Mouse (Mus musculus) heart, adult 18-20 months (tissue): Measurements from ENCODE around the gene Fam240b. TPM values are rescaled to one million over a fixed set of nuclear protein-coding genes. Genes with fewer than 3 reads are reported as not detected.
"Not testable (repeated sequence)": the region's sequence is repeated elsewhere in the genome, so short reads cannot be mapped to it uniquely, and the experiment has no call there.

Source experiments
- DNase-seq, 2 experiments: peaks; one replicate each; pipeline ENCODE4 v3.0.0; 2021 to 2022; ENCODE audit warnings: mixed read lengths in 1 of 2
- long read RNA-seq, 2 experiments: library from polyadenylated mRNA; stranded (forward); transcript quantifications; one replicate each; pipeline ENCODE4 v2.0.0; 2021
- total RNA-seq, 2 experiments: library from RNA; stranded (reverse); gene quantifications; 2 replicates each; pipeline ENCODE4 v1.2.3; 2021

The Fam240b gene
- total RNA-seq = not detected
- long read RNA-seq, experiment 1 = 0 reads
- long read RNA-seq, experiment 2 = 0 reads

DNA sequence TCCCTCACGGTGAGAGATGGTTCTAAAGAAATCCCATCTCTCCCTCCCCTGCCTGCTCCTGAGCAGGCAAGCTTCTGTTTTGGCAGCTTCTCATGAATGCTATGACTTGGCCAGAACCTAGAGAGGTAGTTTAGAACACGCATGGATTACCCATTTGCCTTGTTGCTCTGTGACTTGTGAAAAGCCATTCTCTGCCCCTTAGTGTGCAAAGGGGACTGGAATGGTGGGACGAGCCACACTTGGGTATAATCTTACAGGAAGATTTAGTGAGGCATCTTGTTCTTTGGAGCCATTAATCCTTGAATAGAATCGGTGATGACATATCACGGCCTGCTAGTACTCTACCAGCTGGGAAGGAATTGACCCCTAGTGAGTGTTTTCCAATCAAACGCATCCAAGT is at the start of gene Fam240b:
Gene Fam240b (minus strand): TSS at position 101 of the 400 bp plus-strand sequence.
- DNase-seq = no peak

DNA sequence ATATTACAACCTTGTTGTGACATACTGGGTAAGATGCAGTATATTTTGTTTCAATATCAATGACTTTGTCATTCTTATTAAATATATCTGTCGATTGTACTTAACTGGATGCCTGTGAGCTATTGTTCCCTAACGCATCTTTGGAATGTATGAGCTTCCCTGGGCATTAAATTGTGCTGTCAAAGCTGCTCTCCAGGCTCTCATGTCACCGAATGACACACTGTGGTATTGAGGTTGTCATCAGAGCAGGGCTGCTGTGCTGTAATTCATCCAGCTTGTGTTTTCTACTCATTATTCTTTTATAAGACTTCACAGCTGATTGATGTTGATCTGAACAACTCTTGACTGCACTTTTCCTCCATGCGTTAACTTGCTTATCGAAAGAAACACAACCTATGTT is 32.5 kb upstream of the Fam240b start:
- no peak for DNase-seq

DNA sequence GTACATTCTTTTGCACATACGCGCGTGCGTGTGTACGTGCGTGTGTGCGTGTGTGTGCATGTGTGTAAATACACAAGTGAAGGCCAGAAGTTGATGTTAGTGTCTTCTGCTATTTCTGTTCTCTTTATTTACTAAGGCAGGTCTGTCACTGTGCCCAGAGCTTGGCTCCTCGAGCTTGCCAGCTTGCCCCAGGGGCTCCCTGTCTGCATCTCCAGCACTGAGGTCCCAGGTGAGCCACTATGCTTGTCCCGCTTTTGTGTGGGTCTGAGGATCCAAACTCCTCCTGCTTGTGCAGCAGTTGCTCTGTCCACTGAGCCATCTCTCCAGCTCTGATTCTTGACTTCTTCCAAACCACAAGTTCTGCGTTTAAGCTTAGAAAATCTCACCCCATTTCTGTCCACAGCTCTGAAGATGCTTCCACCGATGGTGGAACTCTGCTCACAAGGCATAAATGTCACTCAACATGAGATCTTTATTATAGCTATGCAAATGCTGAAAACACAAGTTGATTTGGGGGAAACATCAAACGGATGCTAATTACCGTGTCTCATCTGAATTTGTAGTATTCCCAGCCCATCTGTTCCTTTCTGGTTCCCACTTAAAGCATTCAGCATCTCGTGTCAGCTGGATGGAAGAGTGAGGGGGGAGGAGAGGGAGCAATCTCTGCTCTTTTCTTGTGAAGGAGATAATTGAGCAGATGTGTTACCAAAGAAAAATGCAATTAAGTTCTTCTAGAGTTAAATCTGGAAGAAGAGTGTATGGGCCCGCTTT is 29.1 kb upstream of the Fam240b start:
- no peak for DNase-seq

DNA sequence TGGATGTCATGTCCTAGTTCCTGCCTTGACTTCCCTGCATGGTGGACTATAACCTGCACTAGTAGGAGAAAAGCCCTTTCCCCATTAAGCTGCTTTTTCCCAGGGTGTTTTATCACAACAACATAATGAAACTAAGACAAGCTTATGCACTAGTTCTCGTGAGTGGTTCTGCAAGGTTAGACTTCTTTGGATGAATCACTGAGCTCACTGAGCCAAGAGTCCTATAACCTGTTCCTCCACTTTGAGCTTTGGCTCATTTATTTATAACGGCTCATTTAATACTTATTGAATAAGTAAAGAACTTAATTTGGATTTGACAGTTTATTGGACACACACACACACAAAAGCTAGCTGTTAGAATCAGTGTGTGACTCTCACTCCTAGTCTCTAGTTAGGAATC is 16.7 kb upstream of the Fam240b start:
- DNase-seq = no peak

DNA sequence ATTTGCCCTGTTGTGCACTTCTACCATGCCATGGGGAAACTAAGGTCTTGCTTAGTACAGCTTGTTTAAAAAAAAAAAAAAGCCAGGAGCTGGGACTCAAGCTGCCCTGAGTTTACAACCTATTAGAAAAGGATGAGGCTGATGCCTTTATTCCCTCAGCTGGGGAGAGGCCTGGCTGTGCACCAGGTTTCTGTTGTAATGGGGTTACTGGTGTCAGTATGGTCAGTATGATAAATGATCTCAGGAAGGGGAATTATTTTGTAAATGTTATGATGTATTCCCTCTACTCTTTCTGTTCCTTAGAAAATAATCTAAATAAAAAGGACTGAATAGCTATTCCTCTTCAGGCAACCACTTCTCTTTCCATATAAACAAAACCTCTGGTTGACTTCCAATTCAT is 14.0 kb upstream of the Fam240b start:
- no peak for DNase-seq

DNA sequence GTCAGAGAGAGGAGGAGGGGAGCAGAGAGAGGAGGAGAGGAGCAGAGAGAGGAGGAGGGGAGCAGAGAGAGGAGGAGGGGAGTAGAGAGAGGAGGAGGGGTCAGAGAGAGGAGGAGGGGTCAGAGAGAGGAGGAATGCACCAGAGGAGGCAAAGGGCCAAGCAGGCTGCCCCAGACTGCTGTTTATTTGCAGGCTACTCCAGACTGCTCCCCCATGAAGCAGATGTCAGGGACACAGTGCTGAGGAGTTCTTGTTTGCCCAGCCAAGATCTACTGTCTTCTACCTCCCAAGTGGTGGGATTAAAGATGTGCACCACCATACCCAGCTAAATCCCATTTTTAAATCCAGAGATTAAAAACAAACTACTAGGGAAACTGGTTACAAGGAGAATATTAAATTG is 9.8 kb upstream of the Fam240b start:
- no peak for DNase-seq

DNA sequence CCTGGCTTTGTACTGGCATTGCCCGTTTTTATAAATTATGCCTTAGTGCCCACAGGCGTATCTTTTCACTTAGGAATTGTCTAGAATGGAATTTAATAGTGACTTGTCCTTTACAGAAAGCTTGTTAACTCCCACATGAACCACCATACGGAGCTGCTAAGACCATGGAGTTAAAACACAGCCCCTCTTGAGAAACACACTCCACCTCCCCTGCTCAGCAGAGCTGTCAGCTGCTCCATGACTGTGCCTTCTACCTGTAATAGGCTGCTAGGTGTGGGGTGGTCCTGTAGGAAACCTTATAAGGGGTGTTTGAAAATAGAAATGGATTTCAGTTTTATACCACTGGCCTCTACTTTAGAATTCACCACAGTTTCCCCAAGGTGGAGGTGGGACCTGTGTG is 5.2 kb upstream of the Fam240b start:
- no peak for DNase-seq

DNA sequence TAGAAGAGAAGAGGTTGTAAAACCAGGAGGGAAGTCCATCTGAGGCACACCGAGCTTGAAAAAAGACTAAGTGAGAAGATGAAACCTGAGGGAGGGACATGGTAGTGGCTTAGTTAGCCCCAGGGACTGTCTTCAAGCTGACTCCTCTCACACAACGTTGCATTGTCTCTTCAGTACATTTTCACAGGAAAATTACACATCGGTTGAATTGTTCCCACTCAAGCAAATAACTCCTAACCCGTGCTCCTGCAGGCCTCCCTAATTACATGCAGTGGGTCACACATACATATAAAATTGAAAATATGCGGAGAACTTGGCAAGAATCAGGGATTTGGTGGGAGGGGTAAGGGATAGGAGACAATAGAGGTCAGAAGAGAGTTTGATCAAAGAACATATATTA is 4.0 kb downstream of the Fam240b start:
- DNase-seq = no peak

DNA sequence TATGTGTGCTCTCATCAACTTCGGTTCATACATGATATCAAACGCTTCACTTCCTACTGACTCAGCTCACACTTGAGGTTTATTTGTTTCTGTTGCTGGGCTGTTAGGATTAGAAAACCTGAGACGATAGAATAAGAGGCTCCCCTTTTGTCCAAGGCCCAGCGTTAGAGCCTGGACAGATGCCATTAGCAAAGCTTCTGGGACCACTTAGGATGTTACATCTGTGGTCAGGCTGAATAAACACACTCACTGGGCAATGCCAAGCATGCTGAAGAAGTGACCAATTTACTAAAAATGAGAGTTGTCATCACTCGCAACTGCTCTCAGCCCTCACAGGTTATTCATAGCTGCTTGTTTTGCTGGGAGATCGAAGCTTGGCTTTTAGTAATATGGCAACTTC is 7.7 kb downstream of the Fam240b start:
- DNase-seq = no peak

DNA sequence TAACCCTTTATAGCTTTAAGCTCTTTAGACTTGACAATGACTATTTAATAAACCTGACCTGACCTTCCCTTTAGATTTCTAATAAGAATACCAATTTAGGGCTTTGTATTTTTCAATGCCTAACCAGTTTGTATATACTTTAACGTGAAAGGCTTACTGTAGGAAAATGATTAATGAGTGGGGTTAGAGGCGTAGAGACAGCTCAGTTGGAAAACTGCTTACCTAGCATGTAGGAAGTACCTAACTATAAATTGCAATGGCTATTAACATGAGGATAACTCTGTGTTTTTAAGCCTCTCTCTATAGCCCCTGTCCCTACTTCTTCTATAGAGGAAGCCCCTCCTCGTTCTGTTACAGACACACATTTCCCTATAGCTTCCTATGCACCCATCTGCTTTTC is 17.6 kb downstream of the Fam240b start:
- DNase-seq = no peak

DNA sequence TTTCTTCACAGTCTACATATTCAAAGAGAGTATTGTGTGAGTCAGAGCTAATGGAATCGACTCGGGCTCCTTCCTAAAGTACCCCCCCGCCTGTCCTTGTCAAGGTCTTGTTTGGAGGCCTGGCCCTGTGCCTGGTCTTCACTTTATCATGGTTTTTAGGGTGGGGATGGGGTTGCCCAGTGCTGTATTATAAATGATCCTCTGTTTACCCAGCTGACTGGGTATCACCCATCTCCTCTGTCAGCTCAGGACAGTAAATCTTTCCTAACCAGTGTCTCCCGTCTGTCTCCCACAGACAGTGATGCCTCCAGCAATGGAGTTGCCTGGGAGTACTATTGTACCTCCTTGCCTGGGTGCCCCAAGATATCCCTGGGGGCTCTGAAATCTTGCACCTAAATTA is 19.6 kb downstream of the Fam240b start:
- DNase-seq = no peak

DNA sequence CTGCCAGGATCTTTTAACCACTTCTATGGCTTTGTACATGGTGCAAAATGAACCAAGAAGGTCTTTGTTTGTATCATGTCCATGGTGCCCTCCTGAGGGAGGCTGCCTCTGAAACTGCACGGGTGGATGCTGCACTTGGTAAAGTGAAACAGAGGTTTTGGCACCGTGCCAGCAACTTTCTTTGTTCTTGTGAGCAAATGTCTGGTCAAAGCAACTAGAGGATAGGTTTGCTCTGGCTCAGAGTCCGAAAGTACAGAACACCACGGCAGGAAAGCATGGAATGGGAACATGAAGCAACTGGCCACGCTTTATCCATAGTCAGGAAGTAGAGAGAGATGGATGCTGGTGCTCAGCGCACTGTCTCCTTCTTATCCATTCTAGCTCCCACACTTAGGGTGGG is 29.7 kb downstream of the Fam240b start:
- peak in 1 of 2 experiments; percentile 19 for DNase-seq

DNA sequence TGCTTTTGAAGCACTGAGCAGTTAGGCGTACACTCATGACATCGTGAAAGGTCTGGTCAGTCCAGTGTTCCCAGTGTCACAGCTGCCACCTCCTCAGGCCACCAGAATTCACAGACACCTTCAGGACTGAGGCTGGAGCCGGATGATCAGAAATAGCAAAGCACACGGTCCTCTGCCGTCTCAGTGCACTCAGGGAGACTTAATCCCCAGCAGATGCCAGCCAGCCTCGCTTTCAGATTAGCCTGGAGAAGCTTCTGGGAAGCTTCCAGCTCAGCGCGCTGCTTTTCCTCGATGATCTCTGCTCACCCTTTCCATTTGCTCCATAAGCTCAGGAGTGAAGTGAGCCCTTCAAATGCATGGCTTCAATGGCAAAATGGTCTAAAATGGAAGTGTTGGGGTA is 32.4 kb downstream of the Fam240b start:
- no peak for DNase-seq

DNA sequence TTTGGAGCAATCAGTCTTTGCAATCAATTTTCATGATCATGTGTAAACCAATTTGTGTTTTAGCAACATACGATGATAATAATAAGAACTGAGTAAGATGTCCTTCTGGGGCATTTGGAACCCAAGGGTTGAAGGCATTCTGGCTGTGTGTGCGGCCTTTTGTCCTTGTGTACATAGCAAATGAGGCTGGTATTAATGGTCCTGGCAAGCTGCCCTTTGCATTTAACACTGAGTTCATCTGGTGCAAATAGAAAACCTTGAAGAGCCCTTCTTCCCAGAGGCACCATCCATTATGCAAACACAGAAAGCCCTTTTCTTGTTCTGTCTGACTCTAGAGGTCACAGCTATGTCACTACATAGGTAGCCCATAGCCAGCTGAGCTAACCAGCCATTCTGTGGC is 35.0 kb downstream of the Fam240b start:
- DNase-seq = no peak

DNA sequence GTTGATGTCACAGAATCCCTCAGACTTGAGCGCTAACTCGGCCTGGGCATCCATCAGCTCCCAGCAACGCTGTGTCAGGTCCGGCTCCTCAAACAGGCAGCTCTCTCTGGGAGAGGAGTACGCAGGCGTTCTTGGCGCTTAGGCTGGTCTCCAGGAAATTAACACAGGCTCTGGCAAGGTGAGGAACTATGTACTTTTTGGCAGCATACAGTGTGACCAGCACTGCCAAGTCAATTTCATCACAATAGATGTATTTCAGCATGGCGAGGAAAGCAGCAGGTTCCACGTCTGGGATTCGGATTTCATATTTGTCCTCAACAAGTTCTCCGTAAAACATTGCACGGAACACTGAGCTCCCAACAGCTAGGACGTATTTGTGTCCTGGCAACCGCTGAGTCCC is 39.4 kb downstream of the Fam240b start:
- DNase-seq = no peak

DNA sequence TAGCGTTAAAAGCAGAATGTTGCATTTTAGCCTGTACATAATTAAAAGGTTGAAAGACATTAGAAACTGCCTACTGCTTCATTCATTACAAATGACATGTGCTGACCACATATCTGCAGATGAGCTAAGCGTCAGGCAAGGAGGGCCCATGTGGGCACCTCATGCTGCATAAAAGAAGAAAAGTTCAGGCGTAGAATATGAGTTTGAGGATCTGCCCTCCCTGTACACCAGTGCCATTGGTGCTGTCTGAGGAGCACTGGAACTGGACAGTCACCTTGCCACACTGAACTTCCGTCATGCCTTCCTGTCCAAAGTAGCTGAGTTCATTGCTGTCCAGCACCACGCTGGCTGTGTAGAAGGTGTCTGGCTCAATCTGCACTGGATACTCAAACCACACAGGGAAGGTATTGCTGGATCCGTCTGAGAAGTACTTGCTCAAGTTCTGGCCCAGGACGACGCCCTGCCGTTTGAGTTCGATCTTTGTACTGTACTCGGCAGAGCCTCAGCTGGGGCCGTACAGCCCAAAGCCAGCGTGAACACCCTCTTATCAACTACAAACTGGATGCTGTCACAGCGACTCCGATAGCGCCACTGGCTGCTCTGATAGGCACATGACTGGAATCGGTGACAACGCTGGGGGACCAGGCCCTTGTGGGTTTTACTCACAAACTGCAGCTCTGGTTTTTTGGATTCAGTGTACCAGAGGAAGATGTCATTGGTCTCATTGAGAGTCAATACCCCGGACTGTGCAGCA is 40.2 kb downstream of the Fam240b start:
- not testable (repeated sequence) for DNase-seq

DNA sequence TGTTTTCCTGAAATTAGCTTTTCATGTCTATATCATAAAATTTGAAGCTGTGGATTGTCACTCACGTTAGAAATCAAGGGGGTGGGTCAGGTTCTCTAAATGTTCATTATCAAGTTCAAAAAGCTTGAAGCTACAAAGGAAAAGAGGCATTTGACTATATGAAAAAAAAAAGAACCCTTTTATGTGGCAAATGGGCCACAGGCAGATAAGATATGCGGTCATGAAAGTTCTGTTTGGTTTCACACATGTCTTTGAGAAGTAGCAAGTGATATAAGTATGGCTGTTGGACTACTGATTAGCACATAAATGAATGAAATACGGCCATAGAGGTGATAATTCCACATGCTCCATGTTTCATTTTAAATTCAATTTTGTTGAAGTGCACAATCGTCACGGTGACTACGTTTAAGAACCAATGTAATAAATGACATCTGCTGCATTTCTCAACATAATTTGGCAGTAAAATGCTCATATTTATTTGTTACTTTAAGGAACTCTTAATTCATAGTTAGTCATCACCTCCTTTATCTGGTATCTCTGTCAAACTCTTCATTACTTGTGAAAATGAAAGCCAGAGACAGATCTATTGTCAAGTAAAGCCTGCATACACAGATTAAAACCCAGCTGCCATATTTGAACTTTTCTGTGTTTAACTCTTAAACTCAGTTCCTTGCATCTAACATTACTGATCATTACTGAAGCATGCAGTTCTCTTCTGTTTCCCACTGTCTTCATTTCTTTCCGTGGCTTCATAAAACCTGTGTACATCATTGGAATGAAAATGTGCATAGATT is 47.4 kb downstream of the Fam240b start:
- no peak for DNase-seq

DNA sequence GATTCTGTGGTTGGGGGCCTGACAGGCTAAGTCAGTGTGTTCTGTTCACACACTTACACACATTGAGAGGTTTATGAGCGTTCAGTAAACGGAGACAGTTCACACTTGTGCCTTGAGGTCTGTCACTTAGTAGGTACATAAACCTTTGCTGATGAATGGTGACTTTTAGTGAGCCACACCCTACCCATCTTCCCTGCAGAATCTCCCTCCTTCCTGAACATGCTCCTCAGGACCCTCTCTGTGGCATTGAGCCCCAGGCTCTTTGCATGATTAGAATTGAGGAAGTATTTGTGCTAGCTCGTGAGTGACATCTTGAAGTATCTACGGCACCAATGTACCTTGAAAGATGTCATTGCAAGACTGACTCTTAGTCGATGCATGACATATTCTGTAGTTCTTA is 48.9 kb downstream of the Fam240b start:
- DNase-seq = no peak

DNA sequence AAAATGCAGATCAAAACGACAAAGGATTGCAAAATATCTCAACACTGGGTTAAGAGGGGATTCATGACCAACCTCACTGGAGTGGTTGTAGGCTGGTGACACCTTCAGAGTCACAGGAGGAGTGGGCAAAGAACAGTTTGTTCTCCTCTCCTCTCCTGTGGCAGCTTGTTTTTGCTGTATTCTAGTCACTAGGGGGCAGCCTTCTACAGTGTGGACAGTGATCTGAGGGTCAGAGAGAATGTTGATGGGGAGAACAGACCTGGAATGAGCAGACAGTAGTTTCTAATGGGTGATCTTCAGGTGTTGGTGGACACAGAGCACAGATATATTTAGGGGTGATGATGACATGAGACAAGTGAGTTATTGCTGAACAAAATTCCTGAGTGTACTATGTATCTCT is 49.6 kb downstream of the Fam240b start:
- DNase-seq = peak; percentile 17 to 48

DNA sequence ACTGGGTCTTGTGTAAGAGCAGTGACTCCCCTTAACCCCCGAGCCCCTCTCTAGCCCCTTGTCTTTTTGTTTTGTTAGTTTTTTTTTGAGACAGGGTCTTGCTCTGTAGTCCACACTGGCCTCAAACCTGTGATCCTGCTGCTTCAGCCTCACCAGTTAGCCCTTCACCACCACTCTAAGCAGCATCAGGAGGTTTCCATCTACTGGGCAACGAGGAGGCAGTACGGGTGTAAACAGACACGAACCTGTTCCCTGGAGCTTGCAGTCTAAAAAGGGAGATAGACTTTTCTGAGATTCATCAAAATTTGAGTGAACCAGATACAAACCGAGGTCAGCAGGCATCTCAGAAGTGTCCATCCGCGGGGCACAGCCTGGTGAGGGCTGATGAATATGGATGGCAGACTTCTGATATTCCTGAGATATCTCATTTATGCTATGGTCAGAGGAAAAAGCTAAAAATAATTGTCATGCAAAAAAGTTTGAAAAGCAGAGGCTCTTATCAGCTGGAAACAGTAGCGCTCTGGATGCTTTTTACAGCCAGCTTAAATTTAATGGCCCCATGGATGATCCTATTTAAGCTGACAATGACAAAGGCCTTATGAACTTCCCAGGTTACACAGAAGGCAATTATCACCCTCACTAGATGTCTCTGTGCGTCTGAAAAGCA is 52.2 kb downstream of the Fam240b start:
- no peak for DNase-seq

DNA sequence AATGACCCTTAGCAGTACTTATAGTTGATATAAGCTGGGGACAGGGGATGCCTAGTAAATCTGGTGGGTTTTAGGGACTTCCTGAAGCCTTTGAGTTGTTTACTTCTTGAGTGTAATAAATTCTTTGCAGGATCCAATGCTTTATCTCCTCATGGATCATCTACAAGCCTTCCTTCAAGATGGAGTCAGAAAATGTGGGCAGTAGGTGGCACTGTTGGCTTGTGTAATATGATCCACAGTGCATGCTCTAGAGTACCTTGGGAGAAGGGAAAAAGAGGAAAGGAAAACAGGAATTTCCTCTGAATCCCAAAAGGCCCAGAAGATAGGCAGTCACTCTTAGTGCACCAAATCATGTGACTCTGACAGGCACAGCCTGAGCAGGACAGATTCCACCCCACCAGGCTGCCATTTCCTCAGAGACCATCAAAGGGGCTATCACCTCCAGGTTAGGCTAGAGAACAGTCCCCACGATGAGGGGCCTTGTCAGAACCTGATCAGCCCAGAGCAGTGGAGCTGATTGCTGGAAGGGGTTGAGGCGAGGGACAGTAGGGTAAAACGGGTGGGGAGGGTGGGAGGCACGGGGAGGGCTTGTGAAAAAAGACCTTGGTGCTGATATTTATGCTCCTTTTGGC is 54.2 kb downstream of the Fam240b start:
- peak in 1 of 2 experiments; percentile 68 for DNase-seq

DNA sequence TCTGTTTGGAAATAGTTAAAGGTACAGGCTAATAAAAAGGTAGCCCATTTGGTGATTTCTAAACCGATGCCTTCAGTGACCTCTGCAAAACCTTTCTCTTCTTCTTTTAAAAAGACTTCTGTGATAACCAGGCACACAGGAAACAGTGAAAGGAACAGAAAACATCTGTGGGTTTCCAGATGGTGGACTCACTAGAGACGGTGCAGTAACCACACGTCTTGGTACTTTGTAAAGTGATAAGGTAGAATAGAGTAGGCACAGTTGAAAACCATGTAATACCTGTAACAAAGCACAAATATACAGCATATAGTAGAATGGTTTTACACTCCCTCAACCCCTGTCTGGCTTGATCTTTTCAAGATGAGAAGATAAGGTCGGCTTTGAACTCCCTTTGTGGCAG is 57.0 kb downstream of the Fam240b start:
- DNase-seq = no peak
